ENCODE assay signal across 7 mouse cellular contexts in genomic region chr19:17393841-17394591, GRCm38 (mm10). TPM values are rescaled to one million over a fixed set of nuclear protein-coding genes. Genes with fewer than 3 reads are reported as not detected.
A peak's percentile ranks its signal among the peaks of the same experiment; 100 is the strongest.
DNase-seq lines count a peak whose midpoint lies in the region; ATAC-seq lines count a peak whose summit lies in the region.

TSS of gene Rfk (plus strand) at chr19:17394043.

- H3K9me3 ChIP-seq in limb, embryonic 10.5 days (replicated peaks) = no peaks in the 10 kb centered on the region
- no peaks in the 10 kb centered on the region for H3K9me3 ChIP-seq in midbrain, embryonic 13.5 days

- WGBS in limb, embryonic 10.5 days = under 1% methylated on average over 83 of the region's 83 CpGs
- WGBS in midbrain, embryonic 13.5 days = under 1% methylated on average over 83 of the region's 83 CpGs

- peak within 1 kb of the TSS; percentile 89 for H3K27ac ChIP-seq in limb, embryonic 10.5 days
- H3K27ac ChIP-seq in midbrain, embryonic 13.5 days = peak within 1 kb of the TSS; percentile 65

- peaks cover 21% of the 10 kb centered on the region for H3K27me3 ChIP-seq in limb, embryonic 10.5 days (ENCODE audit: low read depth, poor library complexity, severe bottlenecking)
- peaks cover 23% of the 10 kb centered on the region for H3K27me3 ChIP-seq in midbrain, embryonic 13.5 days

- H3K4me1 ChIP-seq in limb, embryonic 10.5 days = peaks cover 15% of the 10 kb centered on the region
- H3K4me1 ChIP-seq in midbrain, embryonic 13.5 days (replicated peaks) = peaks cover 9% of the 10 kb centered on the region

- peak within 1 kb of the TSS; percentile 65 for H3K4me2 ChIP-seq in midbrain, embryonic 13.5 days (replicated peaks)

- peak within 1 kb of the TSS; percentile 88 for H3K4me3 ChIP-seq in limb, embryonic 10.5 days
- H3K4me3 ChIP-seq in midbrain, embryonic 13.5 days (replicated peaks) = peak within 1 kb of the TSS; percentile 88

- ATAC-seq in midbrain, embryonic 13.5 days = peak; percentile 98

- DNase-seq in adrenal gland, adult 8-10 months = peak; percentile 86
- DNase-seq in embryo, embryonic 9.5 days (ENCODE audit: extremely low spot score) = peak; percentile 96
- DNase-seq in gonadal fat pad, adult 2 months (ENCODE audit: low read depth) = peak; percentile 16
- DNase-seq in kidney, adult 11 months = peak; percentile 89
- peak; percentile 95 for DNase-seq in limb, embryonic 10.5 days (ENCODE audit: low spot score)
- DNase-seq in spleen, adult 12 weeks (ENCODE audit: low spot score) = peak; percentile 94

- H3K36me3 ChIP-seq in limb, embryonic 10.5 days = peaks cover 16% of the 10 kb centered on the region
- H3K36me3 ChIP-seq in midbrain, embryonic 13.5 days = peaks cover 12% of the 10 kb centered on the region

- H3K9ac ChIP-seq in midbrain, embryonic 13.5 days (replicated peaks) = peak within 1 kb of the TSS; percentile 88

RNA-seq across cellular contexts. Expression of gene Rfk, which starts in this region (rescaled TPM):
- 100 to 1,000 TPM in 2 of 4 experiments, 10 to 100 TPM in 2; 59.9 to 655 (median 176) TPM for total RNA-seq in adrenal gland, adult 8-10 months (2022)
- 42.8 and 67.8 TPM in 2 replicates for polyA plus RNA-seq in gonadal fat pad, adult 2 months (2012; rRNA removed)
- polyA plus RNA-seq in limb, embryonic 10.5 days (2016; fragmentation: Nextera tagmentation; extraction: Ambion mirVana) = 49.6 and 55.5 TPM in 2 replicates
- polyA plus RNA-seq in midbrain, embryonic 13.5 days (2015; fragmentation: Nextera tagmentation; extraction: Ambion mirVana) = 62.6 and 67.2 TPM in 2 replicates

Comparison
In these comparisons a context has a peak if more than half of its experiments do, and no peak if none do; other contexts are left out.
1. Peak in every context shown above with its lines: DNase-seq, ATAC-seq, H3K4me3 ChIP-seq and H3K27ac ChIP-seq.
2. DNase-seq: peak in every context shown above with its lines; median percentile 96 in embryo, embryonic 9.5 days; 95 in limb, embryonic 10.5 days; 94 in spleen, adult 12 weeks; 89 in kidney, adult 11 months; 86 in adrenal gland, adult 8-10 months; 16 in gonadal fat pad, adult 2 months.